Mouse (Mus musculus) C2C12 (cell line): ENCODE results near the gene Lrrc29. TPM values are rescaled to one million over a fixed set of nuclear protein-coding genes. Genes with fewer than 3 reads are reported as not detected.

ENCODE experiments used
- H3K27me3 ChIP-seq: one replicate; pipeline ENCODE4 v1.6.1; 2011; ENCODE audit not compliant: control insufficient read depth, insufficient read depth, insufficient read length
- H3K36me3 ChIP-seq: one replicate; pipeline ENCODE4 v1.6.1; 2011; ENCODE audit not compliant: control insufficient read depth, insufficient read depth
- H3K4me3 ChIP-seq: one replicate; pipeline ENCODE4 v1.5.1; 2011; ENCODE audit warnings: mild to moderate bottlenecking, control low read depth; ENCODE audit not compliant: poor library complexity, insufficient read depth, severe bottlenecking
- H3K79me2 ChIP-seq: one replicate; pipeline ENCODE4 v1.6.1; 2011; ENCODE audit not compliant: control insufficient read depth, insufficient read depth
- H3K79me3 ChIP-seq: one replicate; pipeline ENCODE4 v1.6.1; 2011; ENCODE audit warnings: low read depth, control low read depth
- H3ac ChIP-seq: one replicate; pipeline ENCODE3; 2011; ENCODE audit warnings: low read depth; ENCODE audit not compliant: control insufficient read depth, insufficient read length
- CEBPB ChIP-seq: IDR thresholded peaks from one replicate; pipeline ENCODE4 v1.6.1; 2011; ENCODE audit warnings: low read depth, mild to moderate bottlenecking, control low read depth, moderate library complexity
- CTCF ChIP-seq: IDR thresholded peaks from one replicate; pipeline ENCODE4 v1.5.1; 2011; ENCODE audit not compliant: control insufficient read depth, insufficient read depth, insufficient read length
- FOSL1 ChIP-seq: IDR thresholded peaks from one replicate; pipeline ENCODE4 v1.8.0; 2011; ENCODE audit warnings: mild to moderate bottlenecking, low read length; ENCODE audit not compliant: poor library complexity, insufficient read depth, severe bottlenecking
- MAX ChIP-seq: IDR thresholded peaks from one replicate; pipeline ENCODE4 v1.6.1; 2011; ENCODE audit warnings: mild to moderate bottlenecking, control low read depth
- MYOD1 ChIP-seq: IDR thresholded peaks from one replicate; pipeline ENCODE4 v1.6.1; 2011; ENCODE audit warnings: low read depth; ENCODE audit not compliant: control insufficient read depth, insufficient read length
- MYOG ChIP-seq: IDR thresholded peaks from one replicate; pipeline ENCODE4 v1.6.1; 2011; ENCODE audit not compliant: control insufficient read depth, insufficient read length; ENCODE audit errors: extremely low read depth
- USF1 ChIP-seq: IDR thresholded peaks from one replicate; pipeline ENCODE4 v1.6.1; 2011; ENCODE audit warnings: low read depth, mild to moderate bottlenecking, control low read depth, moderate library complexity
- microRNA-seq: library from miRNA; unstranded; fragments of <30 nt; microRNA quantifications from one replicate; pipeline ENCODE4, GENCODE M21; 2019; ENCODE audit warnings: borderline microRNAs expressed
- polyA plus RNA-seq: library from polyadenylated mRNA; unstranded; fragments of >200 nt; fragmentation: generic; extraction: Trizol; gene quantifications from one replicate; pipeline ENCODE4 v1.2.1, GENCODE M21; 2012; ENCODE audit warnings: missing spikeins

Gene Lrrc29
- polyA plus RNA-seq, 1 experiment: 0.69 TPM

GRCm38 (mm10) chr8:105264024-105264982 lies 61.8 kb downstream of the Lrrc29 start, which contains the start of the genes Tradd and Fbxl8:
Tradd (minus strand) TSS chr8:105264609.
Fbxl8 (plus strand) TSS chr8:105264648.
- Histone ChIP-seq H3K79me2 (peaks cover 16% of the 10 kb centered on the region), H3K4me3 (peak within 1 kb of the TSS; percentile 71), H3K79me3 (peaks cover 3% of the 10 kb centered on the region)

GRCm38 (mm10) chr8:105263244-105263912 lies 62.7 kb downstream of the Lrrc29 start:
- peaks cover 3% of the 10 kb centered on the region for H3K79me3 ChIP-seq
- TF ChIP-seq FOSL1: no peak
- no peak for TF ChIP-seq MAX
- no peak for TF ChIP-seq USF1
- no peak for TF ChIP-seq MYOD1
- no peak for TF ChIP-seq CEBPB
- no peak for TF ChIP-seq CTCF
- no peak for TF ChIP-seq MYOG
- H3K36me3 ChIP-seq: peaks cover 7% of the 10 kb centered on the region
- peak overlapping the region; percentile 71 for H3K4me3 ChIP-seq
- no peak overlapping the region for H3ac ChIP-seq
- peaks cover 16% of the 10 kb centered on the region for H3K79me2 ChIP-seq
- H3K27me3 ChIP-seq: no peaks in the 10 kb centered on the region

More at GRCm38 (mm10) chr8:105264024-105264982, 61.8 kb downstream of the Lrrc29 start, which contains the start of the genes Tradd and Fbxl8:
- TF ChIP-seq MAX: no peak
- no peak for TF ChIP-seq CEBPB
- no peak for TF ChIP-seq USF1
- no peak for TF ChIP-seq MYOD1
- no peak for TF ChIP-seq CTCF
- TF ChIP-seq FOSL1: no peak
- TF ChIP-seq MYOG: no peak
- H3ac ChIP-seq: peak within 1 kb of the TSS; percentile 91
- H3K36me3 ChIP-seq: peaks cover 10% of the 10 kb centered on the region
- H3K27me3 ChIP-seq: no peaks in the 10 kb centered on the region

Small RNA genes lying within 50 kb of the gene (microRNA-seq; reads per million reads assigned to microRNA genes)
- gene Gm27320 (not detected), gene Mir328 (185 reads per million, percentile 77 among the genes with 10 or more reads in this experiment)

Other genes with a start within 250 kb of the Lrrc29 start
- gene Ces3b, start 242.5 kb downstream of the Lrrc29 start, polyA plus RNA-seq: not detected
- gene Ces4a, start 194.5 kb downstream of the Lrrc29 start, polyA plus RNA-seq: not detected
- gene Cbfb, start 155.6 kb downstream of the Lrrc29 start, polyA plus RNA-seq: 39.9 TPM
- gene D230025D16Rik, start 101.1 kb downstream of the Lrrc29 start, polyA plus RNA-seq: 11.4 TPM
- 7.6 TPM for gene B3gnt9, start 71.1 kb downstream of the Lrrc29 start, polyA plus RNA-seq
- gene Tradd, start 61.7 kb downstream of the Lrrc29 start, polyA plus RNA-seq: 27.3 TPM
- gene Fbxl8, start 61.6 kb downstream of the Lrrc29 start, polyA plus RNA-seq: 7.6 TPM
- 3.4 TPM for gene Hsf4, start 56.5 kb downstream of the Lrrc29 start, polyA plus RNA-seq
- gene Nol3, start 50.1 kb downstream of the Lrrc29 start, polyA plus RNA-seq: 9.8 TPM
- gene 4931428F04Rik, start 36.4 kb downstream of the Lrrc29 start, polyA plus RNA-seq: 6.0 TPM
- gene Exoc3l, start 30.2 kb downstream of the Lrrc29 start, polyA plus RNA-seq: 0.97 TPM
- 59.5 TPM for gene E2f4, start 28.6 kb downstream of the Lrrc29 start, polyA plus RNA-seq
- gene Elmo3, start 20.7 kb downstream of the Lrrc29 start, polyA plus RNA-seq: 0.50 TPM
- gene Tmem208, start 76 bp upstream of the Lrrc29 start, polyA plus RNA-seq: 122 TPM
- gene Fhod1, start 21.7 kb upstream of the Lrrc29 start, polyA plus RNA-seq: 30.7 TPM
- gene Slc9a5, start 22.6 kb upstream of the Lrrc29 start, polyA plus RNA-seq: 6.6 TPM
- 2.0 TPM for gene Plekhg4, start 47.0 kb upstream of the Lrrc29 start, polyA plus RNA-seq
- 0.01 TPM for gene Kctd19, start 87.2 kb upstream of the Lrrc29 start, polyA plus RNA-seq
- gene Lrrc36, start 87.3 kb upstream of the Lrrc29 start, polyA plus RNA-seq: not detected
- gene Tppp3, start 145.2 kb upstream of the Lrrc29 start, polyA plus RNA-seq: 219 TPM
- 8.8 TPM for gene Zdhhc1, start 170.6 kb upstream of the Lrrc29 start, polyA plus RNA-seq
- gene Hsd11b2, start 192.5 kb upstream of the Lrrc29 start, polyA plus RNA-seq: 0.11 TPM
- 95.1 TPM for gene Atp6v0d1, start 239.8 kb upstream of the Lrrc29 start, polyA plus RNA-seq